Mouse (Mus musculus): Measurements from ENCODE around the gene Rap1gap.

DNA sequence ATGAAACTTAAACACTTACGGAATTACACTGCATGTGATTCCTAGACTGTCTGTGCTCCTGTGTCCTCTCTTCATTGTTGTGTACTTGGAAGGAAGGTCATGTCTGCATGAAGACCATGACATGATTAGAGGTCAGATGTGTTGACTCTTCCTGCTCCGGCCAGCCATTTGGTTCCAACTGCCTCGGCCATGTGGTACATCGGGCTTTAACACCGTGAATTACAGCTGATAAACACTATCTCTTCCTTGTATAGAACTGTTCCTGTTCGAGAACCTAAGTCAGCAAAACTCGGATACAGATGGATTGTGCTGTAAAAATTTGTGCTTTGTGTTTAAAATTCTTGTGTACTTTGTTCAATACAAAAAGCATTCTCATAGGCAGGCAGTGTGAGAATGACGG, 41.7 kb upstream of the Rap1gap start:
- TF ChIP-seq CTCF (IDR thresholded peaks at IDR 0.05; ENCODE audit: borderline replicate concordance, extremely low read depth, insufficient read depth, insufficient read length) (no peak), POLR2A (IDR thresholded peaks at IDR 0.05; ENCODE audit: borderline replicate concordance, extremely low read depth, insufficient read depth, insufficient read length, poor library complexity, severe bottlenecking) (no peak)
